Mouse (Mus musculus) layer of hippocampus, postnatal 10 days (tissue): ENCODE data around the gene Zfhx3. TPM values are rescaled to one million over a fixed set of nuclear protein-coding genes. Genes with fewer than 3 reads are reported as not detected.

Experiments used
- DNase-seq, 2 experiments: peaks; one replicate each; pipeline ENCODE4 v3.0.0; 2021; ENCODE audit warnings: low spot score in 2 of 2
- total RNA-seq, 2 experiments: library from RNA; stranded (reverse); gene quantifications; 2 replicates each; pipeline ENCODE4 v1.2.3; 2021

Gene Zfhx3
- total RNA-seq, 2 experiments from 2014 or later = 3.9 to 4.7 TPM

- no peak for DNase-seq
Measured at GRCm38 (mm10) chr8:108348776-108349175, 406.3 kb downstream of the Zfhx3 start.

DNA sequence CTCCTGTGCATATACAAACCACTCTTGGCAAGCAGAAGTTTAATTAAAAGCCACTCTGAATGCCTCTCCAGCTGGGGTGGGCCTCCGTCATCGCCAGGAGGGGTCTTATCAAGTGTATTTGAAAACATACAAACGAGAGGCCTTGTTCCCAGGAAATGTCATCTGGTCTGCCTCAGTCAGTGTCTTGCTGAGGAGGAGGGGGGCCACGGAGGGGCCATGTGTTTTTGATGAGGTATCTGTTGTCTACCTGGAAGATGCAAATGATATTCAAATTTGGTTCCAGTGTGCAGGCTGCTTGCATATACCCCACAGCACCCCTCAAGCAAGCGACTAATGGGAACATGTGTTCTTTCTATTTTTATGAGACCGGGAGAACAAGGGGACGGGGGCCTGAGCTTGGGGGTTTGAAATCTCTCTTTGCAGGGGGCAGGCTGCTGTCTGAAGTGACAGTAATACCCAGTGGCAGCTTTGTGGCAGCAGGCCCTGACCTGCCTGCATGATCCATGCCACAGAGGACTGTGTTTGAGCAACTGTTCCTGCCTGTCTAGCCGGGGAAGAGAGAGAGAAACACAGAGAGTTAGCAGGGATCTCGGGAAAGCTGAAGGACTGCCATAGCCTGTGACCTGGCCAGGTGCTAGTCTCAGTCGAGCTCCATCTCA lies 412.8 kb downstream of the Zfhx3 start:
- no peak for DNase-seq

- DNase-seq = no peak
Measured at GRCm38 (mm10) chr8:108361402-108361801, 419.0 kb downstream of the Zfhx3 start.

DNA sequence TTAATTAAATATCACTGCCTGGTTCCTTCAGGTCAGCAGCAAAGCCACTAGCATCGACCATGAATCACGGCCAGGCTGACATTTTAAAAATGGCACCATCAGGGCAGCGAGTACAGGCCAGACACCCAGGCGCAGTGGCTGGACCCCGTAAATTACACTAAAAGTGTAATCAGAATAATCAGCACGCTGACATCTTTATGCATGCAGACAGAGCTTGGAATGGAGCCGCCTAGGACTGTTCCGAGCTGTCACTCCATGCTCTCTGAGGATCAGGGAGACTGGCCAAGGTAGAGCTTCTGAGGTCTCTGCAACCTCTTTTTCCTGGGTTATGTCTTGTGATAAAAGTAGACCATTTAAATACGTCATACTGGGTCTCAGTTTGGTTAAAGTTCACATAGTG lies 420.0 kb downstream of the Zfhx3 start:
- no peak for DNase-seq

- DNase-seq = no peak
Measured at GRCm38 (mm10) chr8:108363435-108363834, 421.0 kb downstream of the Zfhx3 start.

DNA sequence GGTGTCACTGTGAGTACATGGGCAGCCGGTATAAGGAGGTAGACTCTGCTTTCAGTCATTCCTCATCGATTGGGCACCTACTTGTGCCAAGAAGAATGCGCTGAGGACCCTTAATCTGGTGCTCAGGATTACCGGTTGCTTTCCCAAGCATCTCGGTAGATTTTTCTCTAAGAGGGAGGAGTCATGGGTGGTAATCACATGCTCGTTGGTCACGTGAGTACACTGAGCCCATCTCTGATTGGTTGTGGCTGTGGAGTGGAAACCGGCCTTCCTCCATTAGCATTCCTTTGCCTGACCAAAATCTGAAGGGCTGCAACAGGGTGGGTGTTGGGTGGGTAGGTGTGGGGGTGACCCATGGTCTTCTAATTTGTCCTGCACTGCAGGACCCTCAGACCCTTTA lies 421.4 kb downstream of the Zfhx3 start:
- no peak for DNase-seq

- no peak for DNase-seq
Measured at GRCm38 (mm10) chr8:108369081-108369480, 426.6 kb downstream of the Zfhx3 start.

DNA sequence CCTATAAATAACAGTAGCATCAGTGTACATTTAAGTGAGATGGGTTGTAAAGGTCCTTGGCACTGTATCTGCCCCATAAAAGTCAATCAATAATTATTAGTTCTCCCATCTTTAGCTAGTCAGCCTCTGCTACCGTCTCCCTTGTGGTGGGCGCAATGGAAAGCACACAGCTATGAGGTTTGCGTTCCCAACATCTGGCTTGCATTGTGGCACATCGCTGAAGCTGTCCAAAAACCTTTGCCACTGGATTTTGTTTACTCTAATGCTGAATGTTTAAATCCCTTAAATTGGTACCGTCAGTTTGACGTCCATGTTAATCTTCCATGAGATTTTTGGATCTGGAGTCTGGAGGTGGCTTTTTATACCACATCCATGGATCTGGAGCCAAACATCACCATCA lies 428.3 kb downstream of the Zfhx3 start:
- no peak for DNase-seq

GRCm38 (mm10) chr8:108373046-108373445 lies 430.6 kb downstream of the Zfhx3 start:
- DNase-seq = no peak

DNA sequence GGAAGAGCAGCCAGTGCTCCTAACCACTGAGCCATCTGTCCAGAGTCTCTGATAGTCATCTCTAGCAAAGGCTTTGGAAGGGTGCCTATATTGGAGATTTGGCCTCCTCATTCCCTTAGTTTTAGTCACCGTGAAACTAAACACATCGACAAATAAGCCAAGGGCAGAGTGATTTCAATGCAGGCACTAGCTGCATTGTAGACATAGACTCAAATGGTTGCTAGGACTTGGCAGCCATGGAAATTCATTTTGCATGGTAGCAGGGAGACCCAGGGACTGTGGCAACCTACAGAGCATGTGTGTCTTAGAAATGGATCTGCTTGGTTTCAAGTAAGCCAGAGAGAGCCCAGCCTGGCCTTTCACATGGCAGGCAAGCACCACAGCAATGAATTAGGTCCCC lies 435.6 kb downstream of the Zfhx3 start:
- DNase-seq = no peak

DNA sequence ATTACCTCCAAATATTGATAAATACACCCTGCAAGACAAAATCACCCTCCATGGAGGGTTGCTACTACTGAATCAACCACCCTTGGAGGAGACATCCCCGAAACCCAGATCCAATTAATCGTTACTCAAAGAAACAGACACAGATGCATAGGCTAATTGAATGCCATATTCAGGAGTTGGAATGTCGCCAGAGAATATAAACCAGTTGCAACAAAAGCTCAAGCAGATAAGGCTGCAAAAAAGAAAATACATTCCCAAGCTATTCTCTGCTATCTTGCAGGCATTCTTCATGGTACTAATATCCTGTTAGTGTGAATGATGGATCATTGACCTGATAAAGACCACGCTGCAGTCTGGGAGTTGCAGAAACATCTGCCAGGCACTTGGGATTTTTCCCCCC lies 440.7 kb downstream of the Zfhx3 start:
- DNase-seq = no peak

DNA sequence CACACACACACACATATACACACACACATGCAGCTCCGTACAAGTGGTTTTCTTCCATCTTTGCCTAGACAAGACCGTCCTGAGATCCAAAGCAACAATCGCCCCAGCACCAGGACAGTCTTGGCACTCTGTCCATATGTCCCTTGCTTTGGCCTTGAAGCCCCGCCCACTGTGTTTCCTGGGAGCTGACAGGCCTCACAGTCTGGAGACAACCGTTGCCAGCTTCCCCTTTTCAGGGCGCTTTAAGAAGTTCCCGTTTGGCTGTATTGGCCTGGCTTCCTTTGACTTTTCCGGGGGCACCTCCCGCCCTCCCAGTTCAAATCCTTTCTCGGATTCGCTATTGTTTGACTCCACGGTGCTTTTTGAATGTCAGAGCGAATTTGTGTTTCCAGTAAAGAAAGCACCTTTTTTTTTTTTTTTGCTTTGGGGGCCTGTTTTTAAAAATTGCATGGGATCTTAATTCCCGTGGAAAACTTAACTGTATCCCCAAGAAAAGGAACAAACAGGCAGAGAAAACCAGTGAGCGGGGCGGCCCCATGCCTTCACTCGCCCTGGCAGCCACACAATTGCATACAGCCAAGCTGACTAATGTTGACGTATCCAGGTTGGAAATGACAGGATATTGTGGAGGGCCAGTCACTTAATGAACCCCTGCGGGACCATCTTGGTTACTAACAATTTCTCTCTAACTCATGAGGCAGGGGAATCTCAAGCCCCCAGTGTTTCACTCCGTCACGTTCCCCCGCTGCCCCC lies 444.9 kb downstream of the Zfhx3 start:
- peak; percentile 11 to 33 for DNase-seq

DNA sequence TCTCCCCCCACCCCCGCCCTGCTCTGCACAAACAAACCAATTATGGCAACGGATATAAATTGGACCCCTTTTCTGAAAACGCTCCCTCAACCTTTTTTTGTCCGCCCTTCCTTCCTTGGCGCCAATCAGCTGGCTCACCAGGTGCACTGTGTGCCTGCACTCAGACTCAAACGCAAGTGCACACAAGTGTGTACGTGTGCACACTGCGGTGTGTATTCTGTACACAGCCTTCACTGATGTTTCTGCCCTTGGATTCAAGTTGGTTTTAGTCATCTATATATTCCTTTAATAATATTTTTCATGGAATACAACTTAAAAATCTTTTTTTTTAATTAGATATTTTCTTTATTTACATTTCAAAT lies 445.4 kb downstream of the Zfhx3 start:
- DNase-seq = no peak

DNA sequence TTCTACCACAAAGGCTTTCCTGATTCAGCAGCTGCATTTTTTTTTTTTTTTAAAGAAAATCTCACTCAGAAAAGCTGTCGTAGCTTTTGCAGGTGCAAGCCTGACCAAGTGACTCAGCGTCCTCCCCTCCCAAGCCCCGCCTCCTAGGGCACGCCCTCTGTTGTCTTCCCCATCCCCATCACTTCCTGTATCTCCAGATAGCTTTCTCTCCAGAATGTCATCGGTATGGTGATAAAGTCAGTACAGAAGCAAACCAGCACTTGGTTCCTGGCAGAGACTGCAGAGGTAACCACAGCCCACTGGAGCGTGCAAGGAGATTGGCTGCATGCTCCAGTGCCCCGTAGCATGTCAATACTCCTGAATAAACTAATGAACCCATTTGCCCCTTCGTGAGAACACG lies 450.5 kb downstream of the Zfhx3 start:
- no peak for DNase-seq

DNA sequence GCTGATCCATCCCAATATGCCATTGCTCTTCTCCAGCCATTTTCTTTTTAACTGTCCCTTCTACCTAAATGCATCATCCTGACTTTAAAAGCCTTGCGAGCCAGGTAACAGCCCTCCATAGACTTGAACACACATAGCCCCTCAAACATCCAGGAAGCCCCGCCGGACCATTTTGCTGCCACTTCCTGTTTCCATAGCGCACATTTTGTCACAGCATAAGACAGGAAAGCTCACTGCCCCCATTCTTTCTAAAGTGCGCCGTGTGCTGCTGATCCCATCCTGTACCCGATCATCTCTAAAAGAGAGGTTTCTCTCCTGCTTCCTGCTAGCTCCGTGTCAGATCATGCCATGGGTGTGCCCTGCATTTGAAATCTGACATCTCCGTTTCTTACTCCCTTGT lies 459.7 kb downstream of the Zfhx3 start:
- no peak for DNase-seq

DNA sequence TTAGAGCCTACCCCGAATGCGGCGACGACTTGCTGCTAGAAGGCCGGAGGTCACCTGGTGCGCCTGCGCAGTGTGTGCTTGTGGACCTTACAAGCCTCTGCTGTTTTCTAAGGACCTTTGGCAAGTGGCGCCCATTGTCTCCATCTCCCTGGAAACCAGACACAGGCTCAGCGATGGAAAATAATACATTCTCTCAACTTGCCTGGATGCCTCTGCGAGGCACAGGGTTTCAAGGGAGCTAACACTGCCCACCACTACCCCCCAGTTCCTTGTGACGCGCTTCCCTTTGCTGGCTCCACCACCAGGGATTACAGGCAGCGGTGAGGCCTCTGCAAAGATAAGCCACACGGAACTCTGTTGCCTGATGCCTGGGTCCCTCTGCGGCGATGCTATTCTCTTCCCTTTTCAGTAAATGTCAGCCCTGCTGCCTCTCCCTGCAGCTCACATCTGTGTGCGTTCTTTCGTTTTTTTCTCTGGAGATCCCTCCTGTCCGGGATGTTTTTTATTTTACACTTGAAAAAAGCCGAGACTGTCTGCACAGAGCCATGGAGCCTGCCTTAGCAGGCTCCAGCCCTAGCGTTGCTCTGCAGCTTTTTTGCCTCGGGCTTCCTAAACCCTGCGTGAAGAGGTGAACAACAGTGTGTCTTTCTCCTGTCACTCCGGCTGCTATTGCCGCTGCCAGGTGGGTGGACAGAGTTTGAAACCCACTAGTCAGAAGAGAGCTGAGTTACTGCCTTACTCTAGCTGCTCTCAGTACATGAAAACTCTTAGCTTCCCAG lies 464.5 kb downstream of the Zfhx3 start:
- peak; percentile 28 to 45 for DNase-seq

DNA sequence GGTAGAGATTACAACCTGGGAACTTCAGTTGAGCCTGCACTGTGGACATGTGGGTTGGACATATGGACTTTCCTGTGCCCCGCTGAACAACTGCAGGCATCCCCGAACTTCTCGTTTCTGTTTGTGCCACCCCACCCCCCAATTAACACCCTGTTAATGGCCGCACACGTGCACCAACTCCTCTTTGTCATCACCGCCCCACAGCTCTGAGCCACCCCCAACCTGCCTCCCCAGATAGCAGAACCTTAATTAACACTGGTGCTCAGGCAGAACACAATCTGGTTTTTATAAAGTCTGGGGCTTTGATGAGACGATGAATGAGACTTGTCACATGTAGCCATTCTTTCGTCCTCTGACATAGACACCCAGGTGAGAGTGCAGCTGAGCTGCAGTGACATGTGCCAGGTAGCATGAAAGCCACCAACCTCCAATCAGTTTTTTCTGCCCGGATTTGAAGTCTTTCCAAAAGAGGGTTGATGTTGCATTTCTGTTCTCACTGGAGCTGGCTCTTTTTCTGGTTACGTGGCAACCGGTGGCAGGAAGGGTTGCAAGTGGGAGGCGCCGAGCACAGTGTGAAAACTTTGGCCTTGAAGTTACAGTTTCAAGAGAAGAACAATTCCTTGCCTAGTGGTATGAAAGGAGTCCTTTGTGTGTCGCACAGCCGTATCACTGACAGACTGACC lies 476.9 kb downstream of the Zfhx3 start:
- DNase-seq = peak; percentile 31 to 32

GRCm38 (mm10) chr8:108422521-108422920 lies 480.1 kb downstream of the Zfhx3 start:
- no peak for DNase-seq

DNA sequence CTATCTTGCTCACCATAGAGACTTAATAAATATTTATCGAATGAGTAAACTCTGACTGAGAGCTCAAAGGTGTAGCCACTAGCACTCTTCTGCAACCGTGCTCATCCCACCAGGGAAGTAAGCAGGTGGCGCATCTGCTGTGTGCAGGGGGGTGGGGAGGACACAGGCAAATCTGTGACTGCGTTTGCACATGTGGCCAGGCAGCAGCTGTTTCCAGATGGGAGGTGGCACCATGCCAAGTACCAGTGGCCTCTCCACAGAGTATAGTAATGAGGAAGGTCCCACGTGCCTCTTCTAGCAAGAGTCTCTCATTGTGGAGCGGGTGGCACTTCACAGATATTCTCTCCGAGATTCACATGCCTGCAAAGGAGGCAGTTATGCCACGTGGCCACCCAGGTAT lies 481.9 kb downstream of the Zfhx3 start:
- DNase-seq = peak in 1 of 2 experiments; percentile 25

- DNase-seq = no peak
Measured at GRCm38 (mm10) chr8:108433321-108433720, 490.9 kb downstream of the Zfhx3 start.

DNA sequence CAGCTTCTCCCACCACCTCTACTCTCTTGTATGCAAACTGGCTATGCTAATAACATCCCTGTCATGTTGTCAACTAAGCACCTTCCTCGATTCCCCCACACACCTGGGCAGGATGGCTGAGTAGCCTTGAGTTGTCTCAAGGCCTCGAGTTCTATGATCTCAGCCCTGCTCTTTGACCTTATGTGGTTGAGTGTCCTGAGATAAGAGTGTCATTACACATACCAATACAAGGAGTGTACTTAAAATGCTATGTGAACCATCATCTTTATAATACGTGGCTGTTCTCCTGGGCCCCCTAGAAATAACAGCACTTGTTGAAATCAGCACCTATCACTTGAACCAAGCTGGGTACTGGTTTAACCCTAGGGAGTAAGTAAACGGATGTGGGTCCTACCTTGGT lies 492.1 kb downstream of the Zfhx3 start:
- no peak for DNase-seq

DNA sequence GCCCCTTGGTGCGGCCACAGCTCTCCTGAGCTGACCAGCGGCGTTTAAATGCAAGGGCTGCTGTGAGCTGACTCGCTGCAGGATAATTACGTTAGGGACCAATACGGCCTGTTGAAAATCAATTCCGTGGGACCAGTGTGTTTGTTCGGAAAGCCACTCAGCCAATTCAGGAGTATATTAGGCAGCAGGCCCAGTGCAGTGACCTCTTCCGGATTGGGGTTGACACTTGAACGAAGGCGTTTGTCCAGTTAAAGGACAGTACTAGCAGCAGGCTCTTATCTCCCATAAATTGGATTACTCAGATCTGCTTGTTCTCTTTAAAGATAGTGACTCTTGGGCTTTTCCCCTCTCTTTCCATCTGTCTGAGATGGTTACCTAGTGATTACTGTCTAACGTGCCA lies 493.9 kb downstream of the Zfhx3 start:
- DNase-seq = no peak
